Mouse (Mus musculus) stomach, postnatal 0 days (tissue): ENCODE data around the gene Pgc. TPM values are rescaled to one million over a fixed set of nuclear protein-coding genes. Genes with fewer than 3 reads are reported as not detected.

ENCODE experiments used
- ATAC-seq: fragments of 200-750 bp; cut with Nextera tagmentation; 2 replicates; pipeline ENCODE4 v1.8.0; 2017; ENCODE audit not compliant: low FRiP score, low TSS enrichment
- DNase-seq: peaks from one replicate; pipeline ENCODE4 v3.0.0-alpha.2; 2016; ENCODE audit warnings: low spot score
- H3K27ac ChIP-seq: fragments of 300-500 bp; sonication (generic); replicated peaks from 2 replicates; pipeline ENCODE4 v1.5.1; 2014; ENCODE audit warnings: mild to moderate bottlenecking, control low read depth
- H3K27me3 ChIP-seq: fragments of 300-500 bp; sonication (generic); 2 replicates; pipeline ENCODE4 v1.6.1; 2014; ENCODE audit warnings: low read length; ENCODE audit not compliant: control insufficient read depth, insufficient read depth
- H3K36me3 ChIP-seq: fragments of 300-500 bp; sonication (generic); 2 replicates; pipeline ENCODE4 v1.6.1; 2014; ENCODE audit warnings: low read length, mixed read lengths; ENCODE audit not compliant: control insufficient read depth, insufficient read depth
- H3K4me1 ChIP-seq: fragments of 300-500 bp; sonication (generic); replicated peaks from 2 replicates; pipeline ENCODE4 v1.6.1; 2014; ENCODE audit warnings: antibody characterized with exemption; ENCODE audit not compliant: control insufficient read depth, insufficient read depth
- H3K4me2 ChIP-seq: fragments of 300-500 bp; sonication (generic); replicated peaks from 2 replicates; pipeline ENCODE4 v1.6.1; 2014; ENCODE audit warnings: low read depth, mild to moderate bottlenecking, control low read depth, moderate library complexity
- H3K4me3 ChIP-seq: fragments of 300-500 bp; sonication (generic); 2 replicates; pipeline ENCODE4 v1.5.1; 2014; ENCODE audit warnings: low read depth, low read length, control low read depth
- H3K9ac ChIP-seq: fragments of 300-500 bp; sonication (generic); 2 replicates; pipeline ENCODE4 v1.6.1; 2014; ENCODE audit warnings: mild to moderate bottlenecking, low read length, control low read depth, mixed read lengths
- H3K9me3 ChIP-seq: fragments of 300-500 bp; sonication (generic); 2 replicates; pipeline ENCODE4 v1.6.1; 2016; ENCODE audit warnings: low read length; ENCODE audit not compliant: control insufficient read depth
- CTCF ChIP-seq: IDR thresholded peaks from 2 replicates; pipeline ENCODE4 v1.5.1; 2016; ENCODE audit warnings: antibody characterized with exemption, low read depth, mild to moderate bottlenecking, moderate library complexity
- EP300 ChIP-seq: optimal IDR thresholded peaks from 2 replicates; pipeline ENCODE3; 2016; ENCODE audit warnings: antibody characterized with exemption
- WGBS: fragments of 180-500 bp; shearing (Covaris S2); extraction: QIAGEN DNeasy Blood & Tissue Kit; methylation state at CpG from one replicate; pipeline ENCODE4 v1.1.7; 2014; 5-methylcytosine and 5-hydroxymethylcytosine counted together
- polyA plus RNA-seq: library from polyadenylated mRNA; unstranded; fragments of >200 nt; fragmentation: Nextera tagmentation; extraction: Ambion mirVana; gene quantifications from 2 replicates; pipeline ENCODE4 v1.2.1, GENCODE M21; 2015

The Pgc gene
- polyA plus RNA-seq, 1 experiment from 2014 or later = 1,647 TPM

GRCm38 (mm10) chr17:47694503-47695336 is 31.9 kb upstream of the Pgc start, which contains the start of gene Prickle4:
Gene Prickle4, minus strand, starts transcription at chr17:47694736.
- peak within 1 kb of the TSS; percentile 87 for H3K4me2 ChIP-seq
- no peak within 1 kb of the TSS for H3K27ac ChIP-seq
- no peaks in the 10 kb centered on the region for H3K9me3 ChIP-seq
- no peaks in the 10 kb centered on the region for H3K4me1 ChIP-seq
- ATAC-seq (peak; percentile 94), DNase-seq (peak; percentile 96)
- peak within 1 kb of the TSS; percentile 82 for H3K9ac ChIP-seq
- H3K27me3 ChIP-seq = no peaks in the 10 kb centered on the region
- under 1% methylated on average over 59 of the region's 82 CpGs for WGBS
- H3K36me3 ChIP-seq = no peaks in the 10 kb centered on the region
- TF ChIP-seq CTCF (peak; percentile 90), EP300 (no peak)
- peak within 1 kb of the TSS; percentile 77 for H3K4me3 ChIP-seq

GRCm38 (mm10) chr17:47695337-47695710 is 31.3 kb upstream of the Pgc start:
- ATAC-seq = no peak
- H3K4me2 ChIP-seq = peak overlapping the region; percentile 87
- no peak for DNase-seq
- no peaks in the 10 kb centered on the region for H3K9me3 ChIP-seq
- H3K9ac ChIP-seq = peak overlapping the region; percentile 82
- peak overlapping the region; percentile 77 for H3K4me3 ChIP-seq
- no peaks in the 10 kb centered on the region for H3K27me3 ChIP-seq
- no peaks in the 10 kb centered on the region for H3K4me1 ChIP-seq
- H3K36me3 ChIP-seq = no peaks in the 10 kb centered on the region
- WGBS = 1% methylated on average over 20 of the region's 23 CpGs
- TF ChIP-seq EP300 = no peak
- TF ChIP-seq CTCF = no peak
- H3K27ac ChIP-seq = no peak overlapping the region

DNA sequence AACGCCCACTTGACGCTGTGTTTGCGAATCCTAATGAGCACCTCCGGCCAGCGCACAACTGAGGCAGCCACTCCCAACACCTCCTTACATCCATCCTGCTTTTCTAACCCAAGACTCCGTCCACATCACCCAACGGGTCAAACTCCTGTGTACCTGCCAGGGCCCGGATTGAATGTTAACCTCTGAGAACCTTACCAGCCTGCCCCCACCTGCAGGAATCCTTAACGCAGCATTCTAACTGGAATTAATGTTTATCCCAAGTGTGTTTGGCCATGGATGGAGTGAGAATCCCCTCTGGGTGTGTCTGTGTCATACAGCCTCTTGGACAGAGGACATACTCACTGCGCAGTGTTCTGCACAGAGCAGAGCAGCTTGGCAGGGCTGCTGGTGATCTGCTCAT is 28.5 kb upstream of the Pgc start:
- no peaks in the 10 kb centered on the region for H3K9me3 ChIP-seq
- no peaks in the 10 kb centered on the region for H3K27me3 ChIP-seq
- WGBS = 84% methylated on average over 10 of the region's 10 CpGs
- no peak overlapping the region for H3K4me3 ChIP-seq
- no peak overlapping the region for H3K27ac ChIP-seq
- TF ChIP-seq EP300 = no peak
- TF ChIP-seq CTCF = no peak
- H3K4me2 ChIP-seq = no peak overlapping the region
- H3K4me1 ChIP-seq = no peaks in the 10 kb centered on the region
- ATAC-seq = no peak
- no peak overlapping the region for H3K9ac ChIP-seq
- peaks cover 7% of the 10 kb centered on the region; the same call in 1 of the 2 replicates for H3K36me3 ChIP-seq
- DNase-seq = no peak

GRCm38 (mm10) chr17:47699055-47699454 is 27.6 kb upstream of the Pgc start:
- DNase-seq (no peak), ATAC-seq (no peak)
- no peaks in the 10 kb centered on the region for H3K9me3 ChIP-seq
- H3K27me3 ChIP-seq = no peaks in the 10 kb centered on the region
- H3K9ac ChIP-seq = no peak overlapping the region
- no peaks in the 10 kb centered on the region for H3K4me1 ChIP-seq
- peaks cover 7% of the 10 kb centered on the region; the same call in 1 of the 2 replicates for H3K36me3 ChIP-seq
- TF ChIP-seq CTCF (no peak), EP300 (no peak)
- H3K27ac ChIP-seq = no peak overlapping the region
- H3K4me2 ChIP-seq = no peak overlapping the region
- 65% methylated on average over 2 of the region's 2 CpGs for WGBS
- no peak overlapping the region for H3K4me3 ChIP-seq

DNA sequence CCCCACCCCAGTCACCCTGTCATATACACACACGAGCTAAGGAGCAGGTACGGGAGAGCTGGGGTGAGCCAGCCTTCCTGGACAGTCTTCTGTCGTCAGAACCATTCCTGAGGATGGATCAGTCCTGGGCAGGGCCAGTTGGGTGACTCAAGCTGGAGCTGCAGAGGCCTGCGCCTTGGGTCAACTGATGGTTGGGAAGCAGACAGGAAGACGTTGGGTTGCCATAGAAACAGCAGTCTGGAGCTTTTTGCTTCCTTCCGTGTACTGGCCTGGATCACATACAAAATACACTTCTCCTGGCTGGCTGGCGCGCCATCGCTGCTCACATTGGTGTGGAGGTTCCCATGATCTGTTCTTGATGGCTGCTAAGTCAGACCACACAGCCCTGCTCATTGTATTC is 24.8 kb upstream of the Pgc start:
- H3K9ac ChIP-seq = no peak overlapping the region
- H3K36me3 ChIP-seq = peaks cover 7% of the 10 kb centered on the region; the same call in 1 of the 2 replicates
- no peak overlapping the region for H3K4me3 ChIP-seq
- H3K27ac ChIP-seq = no peak overlapping the region
- 82% methylated on average over 9 of the region's 9 CpGs for WGBS
- ATAC-seq (no peak), DNase-seq (no peak)
- no peak for TF ChIP-seq CTCF
- TF ChIP-seq EP300 = no peak
- H3K4me1 ChIP-seq = no peaks in the 10 kb centered on the region
- no peak overlapping the region for H3K4me2 ChIP-seq
- H3K9me3 ChIP-seq = no peaks in the 10 kb centered on the region
- no peaks in the 10 kb centered on the region for H3K27me3 ChIP-seq
